Mouse (Mus musculus) myocyte (in vitro differentiated cells): ENCODE measurements around the gene Zfhx3.

Source experiments
- CEBPB ChIP-seq: IDR thresholded peaks from 2 replicates; pipeline ENCODE4 v1.6.1; 2011; ENCODE audit warnings: mild to moderate bottlenecking, moderate library complexity; ENCODE audit not compliant: poor library complexity, insufficient read depth, severe bottlenecking
- E2F4 ChIP-seq: IDR thresholded peaks from one replicate; pipeline ENCODE4 v1.6.1; 2011; ENCODE audit warnings: mild to moderate bottlenecking, control low read depth, moderate library complexity; ENCODE audit not compliant: insufficient read depth
- MAX ChIP-seq: IDR thresholded peaks from one replicate; pipeline ENCODE4 v1.6.1; 2011; ENCODE audit warnings: low read depth, mild to moderate bottlenecking, control low read depth
- MYOD1 ChIP-seq, 3 experiments: IDR thresholded peaks; one replicate each; pipeline ENCODE4 v1.6.1; 2011; ENCODE audit warnings: control low read depth in 2 of 3, low read depth in 2 of 3, mild to moderate bottlenecking in 2 of 3, moderate library complexity in 1 of 3; ENCODE audit not compliant: insufficient read length in 2 of 3, control insufficient read depth in 1 of 3
- MYOG ChIP-seq, 3 experiments: IDR thresholded peaks; one replicate each; pipeline ENCODE4 v1.6.1; 2011; ENCODE audit warnings: control low read depth in 2 of 3, low read depth in 2 of 3, mild to moderate bottlenecking in 2 of 3; ENCODE audit not compliant: insufficient read length in 2 of 3, control insufficient read depth in 1 of 3, insufficient read depth in 1 of 3
- POLR2A ChIP-seq: IDR thresholded peaks from one replicate; pipeline ENCODE4 v1.6.1; 2011; ENCODE audit warnings: low read depth, mild to moderate bottlenecking, control low read depth, moderate library complexity; ENCODE audit not compliant: insufficient read length
- POLR2AphosphoS2 ChIP-seq: IDR thresholded peaks from one replicate; pipeline ENCODE4 v1.6.1; 2011; ENCODE audit warnings: low read depth, control low read depth; ENCODE audit not compliant: insufficient read length
- REST ChIP-seq: IDR thresholded peaks from one replicate; pipeline ENCODE4 v1.6.1; 2011; ENCODE audit warnings: mild to moderate bottlenecking, control low read depth, moderate library complexity; ENCODE audit not compliant: insufficient read depth, insufficient read length
- SRF ChIP-seq: IDR thresholded peaks from one replicate; pipeline ENCODE4 v1.6.1; 2011; ENCODE audit warnings: low read depth; ENCODE audit not compliant: control insufficient read depth, insufficient read length
- TCF12 ChIP-seq: IDR thresholded peaks from one replicate; pipeline ENCODE4 v1.6.1; 2011; ENCODE audit warnings: mild to moderate bottlenecking, control low read depth; ENCODE audit not compliant: poor library complexity, insufficient read depth, severe bottlenecking
- TCF3 ChIP-seq: IDR thresholded peaks from one replicate; pipeline ENCODE4 v1.6.1; 2011; ENCODE audit warnings: low read depth, control low read depth; ENCODE audit not compliant: insufficient read length
- USF1 ChIP-seq: IDR thresholded peaks from one replicate; pipeline ENCODE4 v1.6.1; 2011; ENCODE audit warnings: low read depth, mild to moderate bottlenecking, control low read depth, moderate library complexity

DNA sequence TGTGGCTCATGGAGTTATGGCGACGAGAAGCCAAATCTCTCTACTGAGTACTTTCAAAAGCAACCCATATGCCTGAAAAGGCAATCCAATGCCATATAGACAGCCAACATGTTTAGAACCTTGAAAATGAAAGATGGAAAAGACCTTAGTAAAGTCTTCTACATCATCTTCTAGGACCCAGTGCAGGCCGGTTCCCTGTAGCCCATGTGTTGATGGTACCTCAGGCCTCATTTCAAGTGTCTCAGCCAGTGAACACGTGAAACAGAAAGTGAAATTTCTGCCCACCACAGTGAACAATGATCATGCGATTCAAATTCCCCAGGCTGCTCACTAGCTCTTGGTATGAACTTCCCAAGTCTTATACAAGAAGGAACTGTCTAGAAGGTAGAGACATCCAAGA, 637.9 kb downstream of the Zfhx3 start:
- no peak for TF ChIP-seq POLR2A
- no peak for TF ChIP-seq USF1
- TF ChIP-seq CEBPB = no peak
- no peak for TF ChIP-seq MAX
- TF ChIP-seq MYOG (IDR thresholded peaks at IDR 0.05; ENCODE audit: control insufficient read depth in 1 of 3, insufficient read depth in 1 of 3, insufficient read length in 2 of 3, low read depth in 2 of 3) = no peak
- no peak for TF ChIP-seq MYOD1 (IDR thresholded peaks at IDR 0.05; ENCODE audit: control insufficient read depth in 1 of 3, insufficient read length in 2 of 3, low read depth in 2 of 3)
- TF ChIP-seq TCF12 = no peak
- TF ChIP-seq E2F4 = no peak
- TF ChIP-seq REST = no peak
- TF ChIP-seq POLR2AphosphoS2 = no peak
- no peak for TF ChIP-seq TCF3
- TF ChIP-seq SRF = no peak
